Mouse (Mus musculus) lung, postnatal 0 days (tissue): Measurements from ENCODE around the gene Pgam2. TPM values are rescaled to one million over a fixed set of nuclear protein-coding genes. Genes with fewer than 3 reads are reported as not detected.
A peak's percentile ranks its signal among the peaks of the same experiment; 100 is the strongest.

ENCODE experiments used
- ATAC-seq: fragments of 200-750 bp; cut with Nextera tagmentation; 2 replicates; pipeline ENCODE4 v1.8.0; 2017; ENCODE audit warnings: moderate library complexity
- DNase-seq: peaks from one replicate; pipeline ENCODE4 v3.0.0-alpha.2; 2016; ENCODE audit warnings: low spot score
- H3K27ac ChIP-seq: fragments of 300-500 bp; sonication (generic); 2 replicates; pipeline ENCODE4 v1.5.1; 2014; ENCODE audit warnings: antibody characterized with exemption, mild to moderate bottlenecking, low read length, mixed read lengths
- H3K27me3 ChIP-seq: fragments of 300-500 bp; sonication (generic); replicated peaks from 2 replicates; pipeline ENCODE4 v1.6.1; 2014; ENCODE audit warnings: low read length, mixed read lengths; ENCODE audit not compliant: insufficient read depth
- H3K36me3 ChIP-seq: fragments of 300-500 bp; sonication (generic); 2 replicates; pipeline ENCODE4 v1.6.1; 2014; ENCODE audit warnings: low read length, mixed read lengths; ENCODE audit not compliant: insufficient read depth
- H3K4me1 ChIP-seq: fragments of 300-500 bp; sonication (generic); 2 replicates; pipeline ENCODE4 v1.6.1; 2014; ENCODE audit warnings: antibody characterized with exemption, low read depth, low read length, mixed read lengths; ENCODE audit not compliant: insufficient read depth
- H3K4me2 ChIP-seq: fragments of 300-500 bp; sonication (generic); replicated peaks from 2 replicates; pipeline ENCODE4 v1.6.1; 2014; ENCODE audit warnings: low read depth, mild to moderate bottlenecking, low read length, moderate library complexity, mixed read lengths
- H3K4me3 ChIP-seq: fragments of 300-500 bp; sonication (generic); 2 replicates; pipeline ENCODE4 v1.5.1; 2014; ENCODE audit warnings: low read depth, low read length
- H3K9ac ChIP-seq: fragments of 300-500 bp; sonication (generic); replicated peaks from 2 replicates; pipeline ENCODE4 v1.6.1; 2014; ENCODE audit warnings: low read depth, mild to moderate bottlenecking
- H3K9me3 ChIP-seq: fragments of 300-500 bp; sonication (generic); 2 replicates; pipeline ENCODE4 v1.6.1; 2016; ENCODE audit warnings: low read length, mixed read lengths
- CTCF ChIP-seq: IDR thresholded peaks from 2 replicates; pipeline ENCODE4 v1.5.1; 2016; ENCODE audit warnings: antibody characterized with exemption, mild to moderate bottlenecking
- EP300 ChIP-seq: IDR thresholded peaks from 2 replicates; pipeline ENCODE4 v1.6.1; 2016; ENCODE audit warnings: antibody characterized with exemption, mild to moderate bottlenecking, control low read depth
- WGBS: fragments of 180-500 bp; shearing (Covaris S2); extraction: QIAGEN DNeasy Blood & Tissue Kit; methylation state at CpG from one replicate; pipeline ENCODE4 v1.1.7; 2014; 5-methylcytosine and 5-hydroxymethylcytosine counted together
- polyA plus RNA-seq: library from polyadenylated mRNA; unstranded; fragments of >200 nt; fragmentation: Nextera tagmentation; extraction: Ambion mirVana; gene quantifications from 2 replicates; pipeline ENCODE4 v1.2.1, GENCODE M21; 2015

The Pgam2 gene
- polyA plus RNA-seq, 1 experiment from 2014 or later = 29.8 TPM

DNA sequence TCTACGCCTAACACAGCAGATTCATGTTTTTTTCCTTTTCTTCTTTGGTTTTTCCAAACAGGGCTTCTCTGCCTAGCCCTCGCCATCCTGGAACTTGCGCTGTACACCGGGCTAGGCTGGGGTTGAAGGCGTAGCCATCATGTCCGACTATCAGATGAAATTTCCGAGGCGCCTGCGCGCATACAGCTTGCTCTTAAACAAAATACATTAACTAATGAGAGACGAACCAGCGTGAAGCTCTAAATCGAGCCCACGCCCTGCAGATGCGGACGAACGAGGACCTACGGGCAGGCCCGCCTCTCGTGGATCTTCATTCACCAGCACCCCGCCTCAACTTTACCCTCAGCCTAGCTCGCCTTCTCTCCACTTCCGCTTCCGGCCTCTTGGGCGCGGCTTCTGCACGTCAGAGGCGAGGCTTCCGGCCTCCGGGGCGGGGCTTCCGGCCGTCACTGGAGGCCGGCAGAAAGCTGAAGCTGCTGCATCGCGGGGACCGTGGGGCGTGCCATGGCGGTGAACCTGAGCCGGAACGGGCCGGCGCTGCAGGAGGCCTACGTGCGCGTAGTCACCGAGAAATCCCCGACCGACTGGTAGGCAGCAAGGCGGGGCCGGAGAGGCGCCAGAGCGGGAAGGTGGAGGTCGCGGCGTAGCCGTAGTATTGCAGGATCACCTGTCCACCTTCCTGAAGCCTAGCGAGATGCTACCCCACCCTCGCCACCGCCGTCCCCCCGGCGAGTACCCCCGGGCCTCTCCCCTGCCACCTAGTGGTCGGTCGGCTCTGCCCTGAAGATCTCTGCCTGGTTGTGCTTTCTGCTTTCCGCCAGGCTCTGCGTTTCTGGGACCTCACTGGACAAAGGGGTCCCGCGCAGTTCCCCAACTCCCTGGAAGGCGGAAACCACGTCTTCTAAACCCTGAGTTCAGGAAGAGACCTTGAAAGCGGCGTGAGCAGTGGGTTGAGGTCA is 15.2 kb downstream of the Pgam2 start, which contains the start of gene Dbnl:
Gene Dbnl (plus strand): TSS at position 433 of the 959 bp plus-strand sequence.
- no peaks in the 10 kb centered on the region for H3K36me3 ChIP-seq
- ATAC-seq (peak; percentile 94), DNase-seq (peak; percentile 98)
- H3K4me1 ChIP-seq = peaks cover 4% of the 10 kb centered on the region; the same call in 1 of the 2 replicates
- peak within 1 kb of the TSS; percentile 80 for H3K4me3 ChIP-seq
- H3K4me2 ChIP-seq = peak within 1 kb of the TSS; percentile 62
- H3K9ac ChIP-seq = peak within 1 kb of the TSS; percentile 64
- no peaks in the 10 kb centered on the region for H3K27me3 ChIP-seq
- no peaks in the 10 kb centered on the region for H3K9me3 ChIP-seq
- TF ChIP-seq EP300 (no peak; the same call in 1 of the 2 replicates), CTCF (peak; percentile 81)
- WGBS = under 1% methylated on average over 69 of the region's 74 CpGs
- peak within 1 kb of the TSS; percentile 96 for H3K27ac ChIP-seq

GRCm38 (mm10) chr11:5787671-5788055 is 15.9 kb downstream of the Pgam2 start:
- no peak for TF ChIP-seq EP300
- TF ChIP-seq CTCF = no peak
- DNase-seq (no peak), ATAC-seq (no peak)
- Histone ChIP-seq H3K4me3 (peak overlapping the region; percentile 80), H3K36me3 (no peaks in the 10 kb centered on the region), H3K9me3 (no peaks in the 10 kb centered on the region), H3K27me3 (no peaks in the 10 kb centered on the region), H3K4me1 (peaks cover 4% of the 10 kb centered on the region; the same call in 1 of the 2 replicates), H3K27ac (peak overlapping the region; percentile 96), H3K9ac (peak overlapping the region; percentile 64), H3K4me2 (peak overlapping the region; percentile 62)
- 32% methylated on average over 8 of the region's 8 CpGs for WGBS

DNA sequence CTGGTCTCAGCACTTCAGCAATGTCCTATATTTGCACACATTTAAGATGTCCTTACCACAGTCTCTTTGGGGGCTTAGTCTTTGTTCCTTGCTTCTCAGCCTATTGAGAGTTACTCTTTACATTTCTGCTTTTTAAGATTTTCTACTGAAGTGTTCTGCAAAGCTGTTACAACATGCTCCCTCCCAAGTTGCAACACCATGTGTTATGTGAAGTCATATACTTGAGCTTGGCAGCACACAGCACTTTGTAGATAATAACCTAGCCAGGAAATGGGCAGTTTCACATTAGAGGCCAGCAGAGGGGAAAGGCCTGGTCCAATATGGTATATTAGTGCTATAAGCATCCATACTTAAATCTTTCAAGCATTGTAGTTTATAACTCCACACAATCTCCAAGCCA is 17.8 kb downstream of the Pgam2 start:
- Histone ChIP-seq H3K9ac (no peak overlapping the region), H3K4me3 (no peak overlapping the region), H3K4me2 (no peak overlapping the region), H3K36me3 (no peaks in the 10 kb centered on the region), H3K27ac (peak overlapping the region; percentile 68), H3K4me1 (peaks cover 4% of the 10 kb centered on the region; the same call in 1 of the 2 replicates), H3K9me3 (no peaks in the 10 kb centered on the region), H3K27me3 (no peaks in the 10 kb centered on the region)
- TF ChIP-seq CTCF (no peak), EP300 (peak; percentile 93)
- DNase-seq (peak; percentile 95), ATAC-seq (peak; percentile 58)

- Histone ChIP-seq H3K4me1 (peaks cover 2% of the 10 kb centered on the region; the same call in 1 of the 2 replicates), H3K9ac (no peak overlapping the region), H3K4me3 (no peak overlapping the region), H3K27ac (no peak overlapping the region), H3K9me3 (no peaks in the 10 kb centered on the region), H3K36me3 (no peaks in the 10 kb centered on the region), H3K27me3 (no peaks in the 10 kb centered on the region), H3K4me2 (no peak overlapping the region)
- ATAC-seq = no peak
- WGBS = 56% methylated on average over 8 of the region's 8 CpGs
- DNase-seq = peak; percentile 33
- TF ChIP-seq CTCF (peak; percentile 59), EP300 (no peak)
Observed at GRCm38 (mm10) chr11:5782199-5782944, 21.2 kb downstream of the Pgam2 start.

DNA sequence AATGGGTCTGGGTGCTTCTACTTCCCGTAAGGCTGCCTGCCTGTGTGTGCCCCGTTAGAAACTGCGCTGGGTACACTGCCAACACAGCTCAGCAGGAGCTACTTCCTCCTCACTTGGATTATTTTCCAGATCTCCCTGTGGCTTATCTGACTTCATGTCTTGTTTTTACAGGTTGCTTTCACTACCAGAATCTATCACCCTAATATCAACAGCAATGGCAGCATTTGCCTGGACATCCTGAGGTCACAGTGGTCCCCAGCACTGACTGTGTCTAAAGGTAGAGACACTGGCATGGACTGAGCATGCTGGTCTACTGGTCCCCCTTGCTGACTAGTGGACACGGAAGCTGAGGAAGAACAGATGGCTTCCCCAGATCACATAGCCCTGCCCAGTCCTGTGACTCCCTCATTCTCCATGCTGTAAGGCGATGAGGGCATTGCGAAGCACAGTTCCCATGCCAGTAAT is 23.5 kb downstream of the Pgam2 start:
- ATAC-seq (no peak), DNase-seq (no peak)
- Histone ChIP-seq H3K36me3 (no peaks in the 10 kb centered on the region), H3K9ac (no peak overlapping the region), H3K27me3 (no peaks in the 10 kb centered on the region), H3K4me3 (no peak overlapping the region), H3K9me3 (no peaks in the 10 kb centered on the region), H3K4me1 (no peaks in the 10 kb centered on the region), H3K27ac (no peak overlapping the region), H3K4me2 (no peak overlapping the region)
- WGBS = 86% methylated on average over 6 of the region's 6 CpGs
- TF ChIP-seq CTCF = no peak
- TF ChIP-seq EP300 = no peak

GRCm38 (mm10) chr11:5778481-5778880 is 25.1 kb downstream of the Pgam2 start:
- TF ChIP-seq EP300 (no peak), CTCF (peak; percentile 59)
- 65% methylated on average over 2 of the region's 2 CpGs for WGBS

More at GRCm38 (mm10) chr11:5778481-5778880, 25.1 kb downstream of the Pgam2 start:
- no peaks in the 10 kb centered on the region for H3K4me1 ChIP-seq
- no peak overlapping the region for H3K9ac ChIP-seq
- H3K9me3 ChIP-seq = no peaks in the 10 kb centered on the region
- H3K36me3 ChIP-seq = no peaks in the 10 kb centered on the region
- no peak for DNase-seq
- no peaks in the 10 kb centered on the region for H3K27me3 ChIP-seq
- H3K4me3 ChIP-seq = no peak overlapping the region
- H3K27ac ChIP-seq = no peak overlapping the region
- H3K4me2 ChIP-seq = no peak overlapping the region
- ATAC-seq = no peak
